Mouse (Mus musculus): ENCODE measurements around the gene Srek1ip1. TPM values are rescaled to one million over a fixed set of nuclear protein-coding genes. Genes with fewer than 3 reads are reported as not detected.

Srek1ip1 gene
- total RNA-seq (2014; rRNA removed) (5.2 and 6.7 TPM in 2 replicates), polyA plus RNA-seq (2012; rRNA removed) (5.1 TPM in 2 replicates)

- WGBS, result 92% methylated on average over 11 of the region's 11 CpGs
- Histone ChIP-seq H3K36me3 (ENCODE audit: control insufficient read depth, insufficient read depth, low read length) (peaks cover 14% of the 10 kb centered on the region), H3K27ac (replicated peaks; ENCODE audit: insufficient read depth, low read depth, low read length) (no peak within 1 kb of the TSS), H3K27me3 (ENCODE audit: control insufficient read depth, insufficient read depth, low read length) (no peaks in the 10 kb centered on the region), H3K4me1 (ENCODE audit: control insufficient read depth, insufficient read depth, low read length) (no peaks in the 10 kb centered on the region), H3K9ac (ENCODE audit: low read depth, low read length) (no peak within 1 kb of the TSS), H3K4me3 (ENCODE audit: insufficient read depth, low read depth, low read length) (no peak within 1 kb of the TSS), H3K79me2 (ENCODE audit: control insufficient read depth, insufficient read depth, low read length) (no peaks in the 10 kb centered on the region)
- no peak for TF ChIP-seq CTCF (IDR thresholded peaks at IDR 0.05; ENCODE audit: low read depth, low read length)
- no peak for TF ChIP-seq POLR2A (IDR thresholded peaks at IDR 0.05; ENCODE audit: extremely low read depth, insufficient read depth, low read length)
- no peak for DNase-seq (ENCODE audit: extremely low read depth, low read depth, low spot score)
Observed at GRCm38 (mm10) chr13:104792184-104792583, at the start of gene Srek1ip1. Gene Srek1ip1 (plus strand): TSS chr13:104792484.

GRCm38 (mm10) chr13:104742866-104743265 lies 49.4 kb upstream of the Srek1ip1 start:
- no peak overlapping the region for H3K4me3 ChIP-seq (ENCODE audit: insufficient read depth, low read depth, low read length)
- H3K36me3 ChIP-seq (ENCODE audit: control insufficient read depth, insufficient read depth, low read length), result peaks cover 2% of the 10 kb centered on the region; the same call in 1 of the 2 replicates
- DNase-seq (ENCODE audit: extremely low read depth, low read depth, low spot score), result no peak
- H3K27ac ChIP-seq (replicated peaks; ENCODE audit: insufficient read depth, low read depth, low read length), result no peak overlapping the region
- WGBS, result 94% methylated on average over 4 of the region's 4 CpGs
- H3K9ac ChIP-seq (ENCODE audit: low read depth, low read length), result no peak overlapping the region
- TF ChIP-seq CTCF (IDR thresholded peaks at IDR 0.05; ENCODE audit: low read depth, low read length), result no peak
- TF ChIP-seq POLR2A (IDR thresholded peaks at IDR 0.05; ENCODE audit: extremely low read depth, insufficient read depth, low read length), result no peak
- H3K27me3 ChIP-seq (ENCODE audit: control insufficient read depth, insufficient read depth, low read length), result no peaks in the 10 kb centered on the region
- H3K79me2 ChIP-seq (ENCODE audit: control insufficient read depth, insufficient read depth, low read length), result no peaks in the 10 kb centered on the region
- H3K4me1 ChIP-seq (ENCODE audit: control insufficient read depth, insufficient read depth, low read length), result no peaks in the 10 kb centered on the region

- TF ChIP-seq CTCF (IDR thresholded peaks at IDR 0.05; ENCODE audit: low read depth, low read length), result no peak
- TF ChIP-seq POLR2A (IDR thresholded peaks at IDR 0.05; ENCODE audit: extremely low read depth, insufficient read depth, low read length), result no peak
- no peak overlapping the region for H3K27ac ChIP-seq (replicated peaks; ENCODE audit: insufficient read depth, low read depth, low read length)
- no peak overlapping the region for H3K4me3 ChIP-seq (ENCODE audit: insufficient read depth, low read depth, low read length)
- H3K36me3 ChIP-seq (ENCODE audit: control insufficient read depth, insufficient read depth, low read length), result no peaks in the 10 kb centered on the region
- no peaks in the 10 kb centered on the region for H3K27me3 ChIP-seq (ENCODE audit: control insufficient read depth, insufficient read depth, low read length)
- no peak for DNase-seq (ENCODE audit: extremely low read depth, low read depth, low spot score)
- H3K9ac ChIP-seq (ENCODE audit: low read depth, low read length), result no peak overlapping the region
- no peaks in the 10 kb centered on the region for H3K79me2 ChIP-seq (ENCODE audit: control insufficient read depth, insufficient read depth, low read length)
- no peaks in the 10 kb centered on the region for H3K4me1 ChIP-seq (ENCODE audit: control insufficient read depth, insufficient read depth, low read length)
Observed at GRCm38 (mm10) chr13:104747032-104747431, 45.3 kb upstream of the Srek1ip1 start.

GRCm38 (mm10) chr13:104759381-104759780 lies 32.9 kb upstream of the Srek1ip1 start:
- 96% methylated on average over 1 of the region's 1 CpGs for WGBS
- Histone ChIP-seq H3K79me2 (ENCODE audit: control insufficient read depth, insufficient read depth, low read length) (no peaks in the 10 kb centered on the region), H3K36me3 (ENCODE audit: control insufficient read depth, insufficient read depth, low read length) (no peaks in the 10 kb centered on the region), H3K4me3 (ENCODE audit: insufficient read depth, low read depth, low read length) (no peak overlapping the region), H3K27me3 (ENCODE audit: control insufficient read depth, insufficient read depth, low read length) (no peaks in the 10 kb centered on the region), H3K9ac (ENCODE audit: low read depth, low read length) (no peak overlapping the region), H3K27ac (replicated peaks; ENCODE audit: insufficient read depth, low read depth, low read length) (no peak overlapping the region), H3K4me1 (ENCODE audit: control insufficient read depth, insufficient read depth, low read length) (no peaks in the 10 kb centered on the region)
- no peak for TF ChIP-seq CTCF (IDR thresholded peaks at IDR 0.05; ENCODE audit: low read depth, low read length)
- no peak for TF ChIP-seq POLR2A (IDR thresholded peaks at IDR 0.05; ENCODE audit: extremely low read depth, insufficient read depth, low read length)
- DNase-seq (ENCODE audit: extremely low read depth, low read depth, low spot score), result no peak

GRCm38 (mm10) chr13:104762401-104762800 lies 29.9 kb upstream of the Srek1ip1 start:
- H3K4me1 ChIP-seq (ENCODE audit: control insufficient read depth, insufficient read depth, low read length), result no peaks in the 10 kb centered on the region
- no peak overlapping the region for H3K9ac ChIP-seq (ENCODE audit: low read depth, low read length)
- WGBS, result 95% methylated on average over 4 of the region's 4 CpGs
- no peaks in the 10 kb centered on the region for H3K27me3 ChIP-seq (ENCODE audit: control insufficient read depth, insufficient read depth, low read length)
- H3K27ac ChIP-seq (replicated peaks; ENCODE audit: insufficient read depth, low read depth, low read length), result no peak overlapping the region
- no peak overlapping the region for H3K4me3 ChIP-seq (ENCODE audit: insufficient read depth, low read depth, low read length)
- no peak for DNase-seq (ENCODE audit: extremely low read depth, low read depth, low spot score)
- no peaks in the 10 kb centered on the region for H3K36me3 ChIP-seq (ENCODE audit: control insufficient read depth, insufficient read depth, low read length)
- no peak for TF ChIP-seq POLR2A (IDR thresholded peaks at IDR 0.05; ENCODE audit: extremely low read depth, insufficient read depth, low read length)
- no peak for TF ChIP-seq CTCF (IDR thresholded peaks at IDR 0.05; ENCODE audit: low read depth, low read length)
- H3K79me2 ChIP-seq (ENCODE audit: control insufficient read depth, insufficient read depth, low read length), result no peaks in the 10 kb centered on the region

- DNase-seq (ENCODE audit: extremely low read depth, low read depth, low spot score), result no peak
- no peaks in the 10 kb centered on the region for H3K79me2 ChIP-seq (ENCODE audit: control insufficient read depth, insufficient read depth, low read length)
- H3K27ac ChIP-seq (replicated peaks; ENCODE audit: insufficient read depth, low read depth, low read length), result no peak overlapping the region
- no peak overlapping the region for H3K4me3 ChIP-seq (ENCODE audit: insufficient read depth, low read depth, low read length)
- TF ChIP-seq POLR2A (IDR thresholded peaks at IDR 0.05; ENCODE audit: extremely low read depth, insufficient read depth, low read length) (no peak), CTCF (IDR thresholded peaks at IDR 0.05; ENCODE audit: low read depth, low read length) (no peak)
- H3K4me1 ChIP-seq (ENCODE audit: control insufficient read depth, insufficient read depth, low read length), result no peaks in the 10 kb centered on the region
- no peak overlapping the region for H3K9ac ChIP-seq (ENCODE audit: low read depth, low read length)
- WGBS, result 89% methylated on average over 3 of the region's 3 CpGs
- no peaks in the 10 kb centered on the region for H3K36me3 ChIP-seq (ENCODE audit: control insufficient read depth, insufficient read depth, low read length)
- no peaks in the 10 kb centered on the region for H3K27me3 ChIP-seq (ENCODE audit: control insufficient read depth, insufficient read depth, low read length)
Observed at GRCm38 (mm10) chr13:104763193-104763592, 29.1 kb upstream of the Srek1ip1 start.

Data from liver, adult 2 months (tissue).